Mouse (Mus musculus): ENCODE results near the gene Gm28079. TPM values are rescaled to one million over a fixed set of nuclear protein-coding genes. Genes with fewer than 3 reads are reported as not detected.
"Not testable (repeated sequence)": the region's sequence is repeated elsewhere in the genome, so short reads cannot be mapped to it uniquely, and the experiment has no call there.

Gene Gm28079
- not detected in 2 replicates for polyA plus RNA-seq (2012; ENCODE audit: insufficient read depth, insufficient read length, low replicate concordance, missing spikeins)

DNA sequence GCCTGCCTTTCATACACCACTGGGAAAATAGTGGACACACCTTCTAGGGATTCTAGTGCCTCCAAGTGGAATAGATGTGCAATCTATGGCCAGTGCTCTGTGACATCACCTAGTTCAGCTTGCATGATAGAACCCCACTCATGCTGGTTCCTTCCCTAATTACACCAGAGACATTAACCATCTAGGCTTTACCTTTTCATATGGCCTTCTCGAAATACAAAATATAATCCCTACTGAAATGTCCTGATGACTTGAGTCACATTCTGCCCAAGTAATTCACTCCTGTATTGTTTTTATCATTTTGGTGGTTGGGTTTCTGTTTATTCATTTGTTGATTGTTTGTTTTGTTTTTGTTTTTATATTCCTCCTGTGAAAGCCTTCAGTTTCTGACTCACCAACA, at the start of gene Gm28079:
Gene Gm28079 (minus strand): TSS at position 101 of the 400 bp plus-strand sequence.
- no CpG with 5 or more reads among the region's 1 CpGs for WGBS
- H3K4me3 ChIP-seq (ENCODE audit: insufficient read depth, low read depth, low read length); H3K4me1 ChIP-seq (ENCODE audit: control insufficient read depth, insufficient read depth, low read length); H3K27ac ChIP-seq (ENCODE audit: insufficient read depth, low read depth, low read length): not testable (repeated sequence)

All from olfactory bulb, adult 2 months (tissue).